In genomic region chr11:74748022-74748421, GRCm38 (mm10) we compare ENCODE assay signal across 12 mouse cellular contexts. TPM values are rescaled to one million over a fixed set of nuclear protein-coding genes. Genes with fewer than 3 reads are reported as not detected.
DNase-seq lines count a peak whose midpoint lies in the region; ATAC-seq lines count a peak whose summit lies in the region.
"Had no signal": no experiment of that assay in that cellular context is flagged by ENCODE, and none has a peak within 500 bp of the region (broad histone marks: within the 10 kb centered on the region; RNA-seq: fewer than 3 reads in every experiment).

No protein-coding gene starts in this region.

- DNase-seq in limb, embryonic 10.5 days (ENCODE audit: low spot score), result no peak
- DNase-seq in lung, postnatal 4 days, result peak; percentile 7 to 39
- DNase-seq in right cerebral cortex, postnatal 14 days, result no peak
- DNase-seq in cerebellum, postnatal 14 days, result no peak
- DNase-seq: cerebellum, adult 11-12 months; liver, embryonic 13.5 days; thymus, adult 18-20 months had no signal

- H3K27ac ChIP-seq in limb, embryonic 13.5 days, result no peak overlapping the region
- no peak overlapping the region for H3K27ac ChIP-seq in limb, embryonic 10.5 days
- no peak overlapping the region for H3K27ac ChIP-seq in embryonic facial prominence, embryonic 15.5 days (replicated peaks)
- H3K27ac ChIP-seq in heart, embryonic 11.5 days (ENCODE audit: low read depth, low read length), result peak overlapping the region; percentile 73
- H3K27ac ChIP-seq: left cerebral cortex, adult 2 months; liver, embryonic 13.5 days had no signal

- no peaks in the 10 kb centered on the region for H3K36me3 ChIP-seq in limb, embryonic 13.5 days
- H3K36me3 ChIP-seq in limb, embryonic 10.5 days, result no peaks in the 10 kb centered on the region
- H3K36me3 ChIP-seq in embryonic facial prominence, embryonic 15.5 days, result no peaks in the 10 kb centered on the region
- no peaks in the 10 kb centered on the region for H3K36me3 ChIP-seq in heart, embryonic 11.5 days (ENCODE audit: control insufficient read depth, insufficient read depth, low read length)
- H3K36me3 ChIP-seq: liver, embryonic 13.5 days had no signal

- H3K4me3 ChIP-seq in limb, embryonic 13.5 days, result no peak overlapping the region
- no peak overlapping the region for H3K4me3 ChIP-seq in limb, embryonic 10.5 days
- no peak overlapping the region for H3K4me3 ChIP-seq in embryonic facial prominence, embryonic 15.5 days (replicated peaks)
- H3K4me3 ChIP-seq in heart, embryonic 11.5 days (ENCODE audit: low read depth, low read length), result no peak overlapping the region
- H3K4me3 ChIP-seq: left cerebral cortex, adult 2 months; liver, embryonic 13.5 days had no signal

- ATAC-seq in limb, embryonic 13.5 days (ENCODE audit: low FRiP score, low read depth), result peak; percentile 75; the same call in 1 of the 2 replicates
- peak; percentile 51; the same call in 1 of the 2 replicates for ATAC-seq in embryonic facial prominence, embryonic 15.5 days (ENCODE audit: insufficient number of reproducible peaks, low FRiP score, low TSS enrichment, low read depth)
- peak; percentile 65 for ATAC-seq in heart, embryonic 11.5 days (replicated peaks; ENCODE audit: insufficient number of reproducible peaks, low FRiP score, low TSS enrichment)
- ATAC-seq: forebrain, embryonic 14.5 days had no signal

- WGBS in limb, embryonic 13.5 days, result 64% methylated on average over 4 of the region's 4 CpGs
- 66% methylated on average over 4 of the region's 4 CpGs for WGBS in limb, embryonic 10.5 days
- 17% methylated on average over 4 of the region's 4 CpGs for WGBS in embryonic facial prominence, embryonic 15.5 days
- WGBS in heart, embryonic 11.5 days (ENCODE audit: insufficient replicate concordance), result 22% methylated on average over 4 of the region's 4 CpGs

- no peak overlapping the region for H3K4me2 ChIP-seq in limb, embryonic 13.5 days (replicated peaks)
- no peak overlapping the region for H3K4me2 ChIP-seq in embryonic facial prominence, embryonic 15.5 days (replicated peaks)
- H3K4me2 ChIP-seq in heart, embryonic 11.5 days, result no peak overlapping the region
- H3K4me2 ChIP-seq: liver, embryonic 13.5 days had no signal

- H3K27me3 ChIP-seq in limb, embryonic 13.5 days, result no peaks in the 10 kb centered on the region
- no peaks in the 10 kb centered on the region for H3K27me3 ChIP-seq in limb, embryonic 10.5 days (ENCODE audit: low read depth, poor library complexity, severe bottlenecking)
- no peaks in the 10 kb centered on the region for H3K27me3 ChIP-seq in embryonic facial prominence, embryonic 15.5 days
- no peaks in the 10 kb centered on the region for H3K27me3 ChIP-seq in heart, embryonic 11.5 days (ENCODE audit: control insufficient read depth, insufficient read depth, low read length)
- H3K27me3 ChIP-seq: liver, embryonic 13.5 days had no signal

- H3K9me3 ChIP-seq in limb, embryonic 13.5 days, result no peaks in the 10 kb centered on the region
- no peaks in the 10 kb centered on the region for H3K9me3 ChIP-seq in limb, embryonic 10.5 days (replicated peaks)
- no peaks in the 10 kb centered on the region for H3K9me3 ChIP-seq in embryonic facial prominence, embryonic 15.5 days (replicated peaks)
- H3K9me3 ChIP-seq in heart, embryonic 11.5 days (replicated peaks; ENCODE audit: control insufficient read depth, low read length), result no peaks in the 10 kb centered on the region
- H3K9me3 ChIP-seq: liver, embryonic 13.5 days had no signal

- H3K9ac ChIP-seq in limb, embryonic 13.5 days, result no peak overlapping the region
- H3K9ac ChIP-seq in embryonic facial prominence, embryonic 15.5 days, result no peak overlapping the region
- H3K9ac ChIP-seq in heart, embryonic 11.5 days (ENCODE audit: low read depth, low read length), result no peak overlapping the region
- H3K9ac ChIP-seq: liver, embryonic 13.5 days had no signal

- peaks cover 10% of the 10 kb centered on the region for H3K4me1 ChIP-seq in limb, embryonic 13.5 days
- H3K4me1 ChIP-seq in limb, embryonic 10.5 days, result peaks cover 13% of the 10 kb centered on the region
- no peaks in the 10 kb centered on the region for H3K4me1 ChIP-seq in embryonic facial prominence, embryonic 15.5 days
- peaks cover 13% of the 10 kb centered on the region for H3K4me1 ChIP-seq in heart, embryonic 11.5 days (ENCODE audit: control insufficient read depth, insufficient read depth, low read length)
- H3K4me1 ChIP-seq: liver, embryonic 13.5 days had no signal

RNA-seq across cellular contexts. Expression of gene Mettl16, which starts 22.6 kb away (rescaled TPM):
- polyA plus RNA-seq in limb, embryonic 13.5 days (2015; fragmentation: Nextera tagmentation; extraction: Ambion mirVana), result 56.6 and 61.1 TPM in 2 replicates
- 72.4 and 73.2 TPM in 2 replicates for polyA plus RNA-seq in limb, embryonic 10.5 days (2016; fragmentation: Nextera tagmentation; extraction: Ambion mirVana)
- polyA plus RNA-seq in embryonic facial prominence, embryonic 15.5 days (2015; fragmentation: Nextera tagmentation; extraction: Ambion mirVana), result 45.8 and 48.9 TPM in 2 replicates
- 28.5 and 29.5 TPM in 2 replicates for polyA plus RNA-seq in heart, embryonic 11.5 days (2014; fragmentation: Nextera tagmentation; extraction: Ambion mirVana)

RNA-seq across cellular contexts. Expression of gene Pafah1b1, which starts 23.6 kb away (rescaled TPM):
- 46.7 and 49.7 TPM in 2 replicates for polyA plus RNA-seq in limb, embryonic 13.5 days (2015; fragmentation: Nextera tagmentation; extraction: Ambion mirVana)
- polyA plus RNA-seq in limb, embryonic 10.5 days (2016; fragmentation: Nextera tagmentation; extraction: Ambion mirVana), result 46.0 and 49.9 TPM in 2 replicates
- polyA plus RNA-seq in embryonic facial prominence, embryonic 15.5 days (2015; fragmentation: Nextera tagmentation; extraction: Ambion mirVana), result 44.0 and 44.5 TPM in 2 replicates
- 73.7 and 79.6 TPM in 2 replicates for polyA plus RNA-seq in heart, embryonic 11.5 days (2014; fragmentation: Nextera tagmentation; extraction: Ambion mirVana)

Comparison
In these comparisons a context has a peak if more than half of its experiments do, and no peak if none do; other contexts are left out.
1. DNase-seq: peak in lung, postnatal 4 days (2 of 2); none in limb, embryonic 10.5 days (single experiment), right cerebral cortex, postnatal 14 days (single experiment) and cerebellum, postnatal 14 days (0 of 2).
2. Peak in every context shown above with its lines, with median percentiles within 50 percentile points of each other: ATAC-seq.